Mouse (Mus musculus) ES-Bruce4 (cell line): ENCODE measurements around the gene Usp42.

Experiments
- EP300 ChIP-seq: IDR thresholded peaks from 2 replicates; pipeline ENCODE4 v1.6.1; 2011; ENCODE audit warnings: low read depth, low read length; ENCODE audit not compliant: insufficient read depth
- POLR2A ChIP-seq: IDR thresholded peaks from one replicate; pipeline ENCODE4 v1.8.1; 2011; ENCODE audit warnings: low read length; ENCODE audit not compliant: insufficient read depth

DNA sequence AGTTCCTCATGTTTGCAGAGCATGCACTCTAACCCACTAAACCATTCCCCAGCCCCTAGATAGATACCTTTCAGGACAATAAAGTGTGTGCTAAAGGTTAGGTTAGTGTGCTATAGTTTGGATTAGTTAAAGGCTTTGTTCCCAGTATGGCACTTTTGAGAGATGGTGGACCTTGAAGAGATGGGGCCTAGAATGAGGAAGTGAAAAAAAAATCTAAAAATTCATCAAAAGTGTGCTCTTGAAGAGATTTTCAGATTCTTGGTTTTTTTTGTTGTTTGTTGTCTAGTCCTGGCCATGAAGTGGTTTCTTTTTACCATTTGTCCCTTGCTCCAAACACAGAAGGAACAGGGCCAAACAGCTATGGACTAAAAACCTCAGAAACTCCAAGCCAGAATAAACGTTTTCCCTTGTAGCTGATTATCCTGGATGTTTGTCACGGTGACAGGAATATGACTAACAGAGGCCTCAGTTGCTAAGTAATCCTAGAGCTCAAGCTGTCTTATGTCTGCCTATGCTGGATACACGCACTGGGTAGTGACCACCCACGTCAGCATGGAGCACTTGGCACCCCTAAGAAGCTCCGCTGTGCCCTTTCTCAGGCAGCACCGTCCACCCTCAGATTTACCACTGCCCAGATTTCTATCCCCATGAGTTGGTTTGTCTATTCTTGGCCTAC lies 61.2 kb downstream of the Usp42 start:
- TF ChIP-seq EP300 (no peak), POLR2A (no peak)
